Mouse (Mus musculus): ENCODE results near the gene Macc1.
A peak's percentile ranks its signal among the peaks of the same experiment; 100 is the strongest.

Macc1 gene

DNA sequence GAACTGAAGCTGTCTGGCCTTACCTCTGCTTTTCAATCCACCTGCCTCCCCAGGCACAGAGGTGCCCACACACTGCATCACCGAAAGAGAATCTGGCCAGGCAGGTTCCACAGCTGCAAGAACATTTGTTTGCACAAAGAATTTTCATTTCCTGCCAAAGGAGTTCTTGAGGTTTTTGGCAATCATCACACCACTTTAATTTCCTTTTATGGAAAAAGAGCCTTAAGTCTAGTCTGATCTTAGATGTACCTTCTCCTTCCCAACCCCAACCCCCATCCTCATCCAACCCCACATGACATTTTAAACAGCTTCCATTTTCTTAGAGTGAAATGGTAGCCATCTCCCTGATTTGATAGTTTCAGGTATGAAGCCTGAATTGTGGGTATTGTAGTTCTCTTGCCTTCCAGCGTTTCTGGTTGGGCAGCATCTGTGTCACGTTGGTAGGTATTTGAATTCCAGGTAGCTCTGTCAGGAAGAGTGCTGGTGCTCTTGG is 76.2 kb downstream of the Macc1 start:
- DNase-seq: peak; percentile 73

DNA sequence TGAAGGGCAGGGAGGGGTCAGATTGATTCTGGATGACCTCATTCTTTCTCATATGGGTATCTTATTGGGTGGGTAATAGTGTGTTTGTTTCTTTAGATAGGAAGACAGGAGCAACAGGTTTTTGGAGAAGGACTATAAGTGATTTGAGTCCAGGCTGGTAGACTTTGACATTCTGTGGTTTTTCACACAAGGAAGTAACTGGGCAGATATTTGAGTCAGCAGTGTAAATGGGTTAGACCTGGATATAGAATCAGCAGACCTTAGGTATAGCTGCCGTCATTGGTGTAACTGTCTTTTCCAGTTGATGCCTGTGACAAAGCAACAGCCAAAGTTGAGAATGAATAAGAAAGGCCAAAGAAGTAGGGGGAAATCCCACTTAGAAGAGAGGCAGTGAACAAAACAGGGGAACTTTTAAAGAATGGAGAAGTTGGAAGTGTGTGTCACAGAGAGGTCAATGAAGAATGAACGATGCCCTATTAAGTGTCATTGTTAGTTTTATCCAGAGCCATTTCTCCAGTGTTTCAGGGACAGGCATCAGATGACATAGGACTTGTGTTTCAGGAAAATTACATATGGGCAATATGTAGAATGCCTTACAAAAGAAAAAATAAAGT is 84.1 kb downstream of the Macc1 start:
- no peak for DNase-seq

DNA sequence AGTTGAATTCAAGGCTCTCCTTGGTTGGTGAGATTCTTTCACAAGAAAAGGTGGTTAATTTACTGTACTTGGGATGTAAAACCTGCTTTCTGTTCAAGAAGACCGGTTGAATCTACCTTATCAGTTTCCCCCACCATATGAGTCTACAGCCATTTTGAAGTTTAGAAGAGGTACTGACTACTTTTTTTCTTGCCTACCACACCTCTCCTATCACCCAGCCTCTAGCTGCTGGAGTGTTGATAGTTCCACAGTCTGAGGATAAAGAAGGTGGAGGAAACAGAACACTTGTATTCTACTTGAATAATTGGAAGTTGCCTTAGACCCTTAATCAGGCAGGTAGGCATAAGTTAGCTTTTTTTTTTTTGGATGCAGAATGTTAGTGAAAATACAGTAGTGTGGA is 88.2 kb downstream of the Macc1 start:
- DNase-seq: no peak

DNA sequence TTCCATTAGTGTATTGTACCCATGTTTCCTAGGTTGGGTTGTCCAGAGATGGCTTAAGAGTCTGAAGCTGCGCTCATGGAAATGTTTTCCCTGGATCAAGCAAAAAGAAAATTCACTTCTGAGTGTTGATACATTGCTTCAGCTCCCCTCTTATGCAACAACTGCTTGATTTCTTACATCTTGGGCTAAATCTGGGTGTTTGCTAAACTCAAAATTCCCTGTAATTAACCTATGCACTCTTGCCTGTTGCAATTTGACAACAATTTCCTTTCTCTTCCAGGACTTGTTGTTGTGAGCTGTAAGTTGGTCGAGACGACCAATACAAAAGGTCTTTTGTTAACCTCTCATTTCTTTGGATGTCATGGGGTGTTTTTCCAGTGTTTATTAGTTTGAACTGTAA is 88.7 kb downstream of the Macc1 start:
- DNase-seq: peak; percentile 2

DNA sequence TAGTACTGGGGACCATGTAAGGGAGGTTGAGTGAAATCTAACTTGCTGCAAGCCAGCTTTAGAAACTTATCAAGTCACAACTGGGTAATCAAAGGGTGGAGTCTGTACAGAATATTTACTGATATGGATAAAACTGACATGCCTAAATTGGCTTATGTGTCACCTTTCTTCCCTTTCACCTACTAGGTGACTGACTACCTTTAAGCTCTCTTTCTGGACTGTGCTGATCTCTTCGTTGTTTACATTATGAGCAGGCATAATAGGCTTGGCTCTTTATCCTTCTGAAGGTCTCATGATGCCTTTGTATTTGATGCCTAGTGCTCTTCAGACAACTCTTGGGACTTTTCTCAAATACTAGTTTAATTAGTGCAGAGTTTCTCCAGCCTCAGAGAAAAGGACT is 90.7 kb downstream of the Macc1 start:
- no peak for DNase-seq

DNA sequence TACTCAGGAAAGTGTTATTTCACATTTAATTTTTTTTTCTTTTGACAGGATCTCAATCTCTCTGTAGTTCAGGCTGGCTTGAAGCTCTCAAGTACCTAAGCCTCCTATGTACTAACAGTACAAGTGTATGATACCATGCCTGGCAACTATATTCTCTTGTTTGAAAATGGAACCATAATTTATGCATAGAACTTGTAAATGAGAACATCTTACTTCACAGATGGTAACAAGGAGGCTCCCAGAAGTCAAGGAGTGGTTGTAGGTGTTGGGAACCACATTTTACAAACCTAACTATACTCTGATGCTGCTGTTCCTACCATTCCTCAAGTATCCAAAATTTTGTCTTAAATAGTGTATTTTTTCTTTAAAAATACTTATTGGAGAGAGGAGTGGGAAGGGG is 96.5 kb downstream of the Macc1 start:
- no peak for DNase-seq

DNA sequence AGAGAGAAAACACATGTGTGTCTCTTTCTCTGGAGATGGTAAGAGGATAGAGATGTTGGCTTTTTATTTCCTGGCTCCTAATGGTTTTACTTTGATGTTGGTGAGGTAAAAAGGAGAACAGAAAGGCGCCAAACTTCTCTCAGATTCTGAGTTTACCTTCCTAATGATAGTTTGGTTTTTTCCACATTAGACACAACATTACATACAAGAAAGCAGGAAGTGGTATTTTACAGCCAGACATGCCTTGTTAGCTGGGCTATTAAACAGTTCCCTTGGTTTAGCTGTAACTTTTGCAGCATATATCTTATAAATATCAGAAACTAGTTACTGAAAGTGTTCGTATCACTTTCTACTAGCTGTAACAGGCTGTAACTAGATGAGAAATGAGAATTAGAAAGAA is 96.9 kb downstream of the Macc1 start:
- DNase-seq: no peak

DNA sequence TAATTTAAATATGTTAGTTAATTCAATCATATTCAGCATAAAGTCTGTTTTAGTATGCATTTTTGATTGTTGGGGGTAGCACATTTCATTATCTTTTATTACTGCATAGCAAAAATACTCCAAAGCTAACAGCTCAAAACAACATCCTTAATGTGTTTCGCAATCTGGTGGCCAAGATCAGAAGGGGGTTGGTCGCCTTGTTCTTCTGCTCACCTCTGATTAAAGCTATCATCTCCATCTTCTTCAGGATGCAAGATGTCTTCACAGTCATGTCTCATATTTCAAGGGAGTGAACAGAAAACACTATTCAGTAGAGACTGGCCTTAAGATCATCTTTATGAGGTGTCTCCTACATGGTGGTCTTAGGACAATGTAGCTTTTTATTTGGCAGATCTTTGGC is 97.9 kb downstream of the Macc1 start:
- DNase-seq: no peak

DNA sequence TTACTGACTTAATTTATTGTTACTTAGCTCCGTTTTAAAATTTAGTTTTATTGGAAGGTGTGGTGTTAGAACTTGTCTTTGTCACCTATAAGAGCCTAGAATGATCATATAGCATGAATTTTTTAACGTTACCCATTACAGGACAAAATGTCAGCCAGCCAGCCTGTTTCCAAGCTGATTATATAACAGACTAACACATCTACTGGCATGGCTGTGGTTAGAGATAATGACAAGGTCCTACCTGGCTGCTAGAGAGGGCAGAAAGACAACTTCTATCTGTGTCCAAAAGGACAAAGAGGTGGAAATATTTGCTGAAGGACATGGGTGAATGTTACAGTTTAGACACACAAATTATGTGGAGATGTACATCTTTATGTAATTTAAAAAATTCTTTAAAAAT is 101.8 kb downstream of the Macc1 start:
- no peak for DNase-seq

DNA sequence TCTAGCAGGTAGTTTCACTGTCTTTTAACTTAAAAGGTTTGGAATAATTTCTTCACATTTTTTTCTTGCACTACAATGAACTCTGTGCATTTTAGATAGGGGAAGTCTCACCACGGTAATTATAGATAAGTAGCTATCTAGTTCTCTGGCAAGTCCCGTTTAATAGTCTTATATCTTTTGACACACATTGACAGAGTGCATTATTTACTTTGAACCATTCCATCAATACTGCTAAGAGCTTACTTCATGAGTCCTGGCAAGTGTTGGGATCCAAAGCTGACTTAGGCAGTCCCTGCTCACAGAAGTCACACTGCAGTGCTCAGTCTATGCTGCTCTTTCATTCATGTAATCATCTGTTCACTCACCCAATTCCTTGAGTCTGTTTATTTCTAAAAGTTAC is 111.7 kb downstream of the Macc1 start:
- no peak for DNase-seq

DNA sequence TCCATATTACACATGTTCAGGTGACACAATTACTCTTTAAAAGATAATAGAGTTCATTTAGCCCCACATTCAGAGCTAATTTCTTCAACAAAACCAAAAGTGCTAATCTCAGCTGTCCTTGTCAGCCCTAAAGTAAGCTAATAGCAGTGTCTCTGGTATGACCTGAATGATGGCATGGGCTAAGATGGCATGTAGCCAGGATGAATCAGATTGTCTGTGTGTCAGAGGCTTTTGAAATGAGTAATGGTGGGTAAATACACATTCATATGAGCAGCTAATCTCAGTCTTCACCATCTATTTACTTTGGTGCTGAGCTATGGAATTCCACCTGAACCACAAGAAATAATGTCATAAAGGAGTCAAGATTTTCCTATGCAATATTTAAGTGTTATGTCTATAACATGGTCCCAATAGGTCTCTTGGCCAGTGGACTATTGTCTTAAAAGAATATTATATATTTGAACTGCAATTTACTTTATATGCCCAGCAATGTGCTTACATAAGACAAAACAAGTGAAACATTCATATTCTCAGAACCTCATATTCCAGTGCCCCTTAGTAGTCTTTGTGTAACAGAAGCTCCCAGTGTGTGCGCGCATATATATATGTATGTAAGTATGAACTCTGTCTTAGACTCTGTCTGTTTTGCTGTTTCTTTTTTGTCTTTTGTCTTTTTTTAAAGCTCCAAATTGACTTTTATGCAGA is 112.3 kb downstream of the Macc1 start:
- no peak for DNase-seq

DNA sequence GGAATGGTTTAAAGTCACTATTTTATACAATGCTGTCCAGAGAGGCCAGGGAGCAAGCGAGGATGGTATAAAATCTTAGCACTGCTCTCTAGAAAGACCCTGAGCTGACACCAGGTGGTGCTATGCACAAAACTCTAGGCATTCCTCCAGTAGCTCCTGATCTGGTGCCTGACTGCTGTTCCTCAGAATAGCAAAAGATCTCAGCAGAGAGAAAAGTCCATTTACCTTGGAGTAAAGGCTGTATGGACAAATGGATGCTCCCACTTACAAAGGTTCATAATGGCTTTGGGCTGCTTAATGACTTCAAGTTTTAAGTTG is 112.8 kb downstream of the Macc1 start:
- DNase-seq: peak; percentile 42

DNA sequence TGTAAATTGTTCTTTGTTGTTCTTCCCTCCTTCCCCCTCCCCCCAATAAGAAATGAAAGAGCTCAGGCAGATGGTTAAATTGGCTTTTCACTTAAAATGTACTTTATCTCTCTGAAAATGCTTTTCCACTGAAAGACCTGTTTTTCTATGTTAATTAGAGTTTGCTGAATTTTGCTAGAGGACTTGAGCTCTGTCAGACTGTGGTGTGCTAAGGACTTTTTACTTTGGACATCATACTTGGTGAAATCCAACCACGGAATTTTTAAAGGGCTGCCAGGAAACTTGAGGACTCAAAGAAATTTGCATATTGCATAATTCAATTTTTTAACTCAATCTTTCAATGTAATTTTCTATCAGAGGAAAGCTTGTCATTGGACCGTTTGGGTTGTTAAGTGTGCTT is 126.7 kb downstream of the Macc1 start:
- no peak for DNase-seq

DNA sequence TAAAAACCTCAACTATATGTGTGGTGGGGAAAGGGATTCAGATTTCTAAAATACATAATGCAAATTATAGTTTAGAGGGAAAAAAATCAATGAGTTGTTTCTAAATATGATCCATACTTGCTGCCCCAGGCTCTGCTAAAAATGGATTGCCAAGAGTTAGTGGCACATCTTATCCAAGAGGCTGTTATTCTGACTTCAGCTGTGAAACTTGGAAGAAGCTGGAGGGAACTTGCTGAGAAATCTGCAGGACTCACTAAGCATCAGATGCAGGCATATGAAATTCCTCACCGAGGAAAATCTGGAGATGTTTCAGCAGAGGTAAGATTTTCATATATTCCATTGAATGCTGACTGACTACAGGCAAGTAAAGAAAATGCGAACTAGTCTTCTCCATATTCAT is 136.0 kb downstream of the Macc1 start:
- no peak for DNase-seq

DNA sequence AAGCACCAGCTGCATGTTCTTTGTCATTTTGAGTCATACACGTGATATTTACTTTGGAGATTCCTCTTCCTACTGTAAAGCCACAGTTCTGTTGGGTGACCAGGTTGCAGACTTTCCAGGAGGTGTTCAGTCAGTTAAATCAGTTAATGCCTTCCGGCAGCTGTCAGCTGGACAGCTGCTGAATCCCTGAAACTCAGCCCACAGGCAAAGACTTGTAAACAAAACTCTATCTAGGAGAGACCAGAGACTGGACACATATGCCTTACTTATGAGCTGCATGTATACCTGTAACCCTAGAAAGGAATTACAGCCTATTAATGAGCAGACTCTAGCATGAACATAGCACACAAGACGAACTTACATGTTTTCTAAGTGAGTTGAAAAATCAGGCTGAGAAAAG is 137.2 kb downstream of the Macc1 start:
- DNase-seq: no peak

DNA sequence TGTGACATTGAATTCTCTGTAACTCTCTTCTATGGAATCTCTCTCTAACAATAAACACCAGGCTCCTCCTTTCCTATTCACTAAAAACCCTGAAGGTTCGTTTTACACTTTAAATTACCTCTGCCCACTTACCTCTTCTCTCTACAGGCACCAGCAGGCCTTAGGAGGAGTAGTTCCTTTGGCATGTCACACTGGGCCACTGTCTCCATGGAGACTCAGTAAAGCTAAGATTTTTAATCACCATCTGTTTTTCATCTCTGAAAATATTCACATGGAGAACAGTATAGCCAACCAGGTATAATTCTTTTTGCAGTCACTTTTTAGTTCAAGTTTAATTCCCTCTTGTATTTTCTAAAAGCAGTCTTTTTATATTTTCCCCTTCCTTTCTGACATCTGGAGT is 140.0 kb downstream of the Macc1 start:
- DNase-seq: no peak

DNA sequence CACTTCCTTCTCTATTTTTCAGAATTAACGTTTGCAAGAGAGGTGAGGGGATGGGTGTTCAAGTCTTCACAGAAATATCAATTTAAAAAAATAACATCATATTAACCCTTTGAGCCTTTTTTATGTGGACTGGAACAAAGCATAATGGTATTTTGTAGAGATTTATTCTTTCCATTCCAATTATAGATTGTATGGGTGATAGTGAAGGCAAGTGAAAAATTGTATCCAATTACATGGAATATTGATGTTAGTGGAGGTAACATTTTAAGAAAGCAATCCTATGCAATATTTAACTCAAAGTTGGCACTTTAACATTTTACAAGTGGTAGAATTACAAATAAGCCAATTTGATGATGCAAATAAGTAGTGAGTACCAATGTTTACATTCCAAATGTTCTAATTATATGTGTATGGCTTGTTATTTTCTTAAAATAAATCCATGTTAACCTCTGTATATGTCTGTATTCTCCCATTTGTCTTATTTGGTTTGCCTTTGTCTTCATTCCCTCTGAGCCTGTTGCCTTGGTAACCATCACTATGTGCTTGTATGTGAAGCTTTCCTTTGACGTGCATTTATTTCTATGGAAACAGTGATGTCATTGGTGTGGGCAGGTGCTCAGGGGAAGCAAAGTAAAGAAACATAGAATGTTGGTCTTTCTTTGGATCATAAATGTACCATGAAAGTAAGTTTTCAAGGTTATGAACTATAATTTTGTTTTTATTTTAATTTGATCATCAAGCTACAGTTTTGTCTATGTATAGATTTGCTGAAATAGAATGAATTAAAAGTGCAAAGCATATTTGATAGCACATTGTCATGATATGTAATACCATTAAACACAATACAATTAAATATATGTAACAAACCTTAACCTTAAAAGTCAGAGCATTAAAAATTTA is 150.2 kb downstream of the Macc1 start:
- DNase-seq: no peak

DNA sequence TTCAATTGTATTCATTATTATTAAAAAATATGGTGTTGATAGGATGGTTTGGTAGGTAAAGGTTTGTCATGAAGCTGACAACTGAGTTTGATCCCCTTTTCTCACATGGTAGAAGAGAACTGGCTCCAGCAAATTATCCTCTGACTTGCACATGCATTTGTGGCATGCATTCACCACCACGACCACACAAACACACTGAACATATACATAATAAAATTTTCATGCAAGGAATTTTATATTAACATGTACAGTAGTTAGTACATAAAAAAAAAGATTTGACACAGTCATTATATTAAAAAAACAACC is 150.8 kb downstream of the Macc1 start:
- DNase-seq: no peak

DNA sequence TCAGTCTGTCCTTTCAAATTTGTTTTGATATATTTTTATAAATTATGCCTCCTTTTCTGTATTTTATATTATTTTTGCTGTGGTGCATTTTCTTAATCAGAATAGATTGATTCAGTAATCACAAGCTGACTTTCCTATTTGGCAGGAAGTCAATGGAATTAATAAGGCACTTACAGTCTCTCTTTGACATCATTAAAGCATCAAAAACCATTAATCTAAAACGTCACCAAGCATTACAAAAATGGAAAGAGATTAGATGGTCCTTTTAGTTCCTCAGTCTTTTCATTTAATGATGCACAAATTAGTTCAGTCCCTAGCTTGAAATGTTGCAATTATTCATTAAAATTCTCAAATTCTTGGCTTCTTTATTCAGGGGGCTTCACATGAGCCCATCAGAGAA is 153.6 kb downstream of the Macc1 start:
- DNase-seq: no peak

DNA sequence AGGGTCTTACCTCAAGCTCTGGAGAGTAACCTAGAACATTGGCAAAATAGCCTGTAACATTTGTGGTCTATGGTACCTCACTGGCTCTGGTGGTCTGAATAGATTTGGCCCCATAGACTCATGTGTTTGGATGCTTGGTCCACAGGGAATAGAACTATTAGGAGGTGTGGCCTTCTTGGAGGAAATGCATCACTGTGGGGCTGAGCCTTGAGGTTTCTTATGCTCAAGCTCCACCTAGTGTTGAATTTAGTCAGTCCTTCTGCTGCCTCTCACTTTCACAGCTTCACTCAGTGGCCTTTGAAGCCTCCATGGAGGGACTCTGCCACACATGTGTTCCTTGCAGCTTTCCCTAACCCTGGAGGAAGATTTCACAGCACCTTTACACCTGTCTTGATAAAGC is 156.2 kb downstream of the Macc1 start:
- peak; percentile 4 for DNase-seq

DNA sequence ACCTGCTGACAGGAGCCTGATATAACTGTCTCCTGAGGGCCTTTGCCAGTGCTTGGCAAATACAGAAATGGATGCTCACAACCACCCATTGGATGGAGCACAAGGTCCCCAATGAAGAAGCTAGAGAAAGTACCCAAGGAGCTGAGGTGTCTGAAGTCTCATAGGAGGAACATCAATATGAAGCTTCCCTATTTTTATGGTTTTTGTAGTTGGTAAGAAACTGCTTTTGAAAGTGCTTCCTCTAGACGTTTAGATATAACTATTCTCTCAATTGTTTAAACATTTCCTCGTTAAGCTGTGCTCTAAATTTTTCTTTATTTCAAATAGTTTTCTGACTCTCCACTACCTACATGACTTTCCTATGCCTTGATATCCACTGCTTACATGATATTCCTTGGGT is 169.2 kb downstream of the Macc1 start:
- no peak for DNase-seq

DNA sequence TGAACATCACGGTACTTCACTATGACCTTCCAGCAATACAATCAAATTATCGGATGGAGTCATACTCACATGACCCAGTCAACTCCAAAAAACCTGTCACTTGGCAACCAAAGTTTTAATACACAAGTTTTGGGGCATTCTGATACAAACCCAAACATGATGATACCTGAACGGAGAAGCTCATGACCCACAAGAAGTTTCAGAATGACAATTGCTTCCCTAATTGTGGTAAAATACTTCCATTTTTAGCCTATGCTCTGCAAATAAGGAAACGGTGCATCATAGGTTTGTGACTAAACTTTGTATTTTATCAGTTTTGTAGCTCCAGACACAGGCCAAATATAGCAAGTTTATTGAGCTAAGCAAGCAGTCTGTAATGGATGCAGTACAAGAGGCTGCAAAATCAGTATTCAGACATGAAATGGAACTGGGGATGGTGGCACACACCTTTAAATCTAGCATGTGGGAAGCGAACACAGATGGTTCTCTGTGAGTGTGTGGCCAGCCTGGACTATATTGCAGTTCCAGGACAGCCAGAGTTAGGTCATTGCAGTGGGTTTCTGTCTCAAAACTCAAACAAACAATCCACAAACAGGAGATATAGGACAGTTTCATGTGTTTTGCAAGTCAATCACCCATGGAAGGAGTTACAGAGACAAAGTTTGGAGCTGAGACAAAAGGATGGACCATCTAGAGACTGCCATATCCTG is 170.0 kb downstream of the Macc1 start:
- no peak for DNase-seq

DNA sequence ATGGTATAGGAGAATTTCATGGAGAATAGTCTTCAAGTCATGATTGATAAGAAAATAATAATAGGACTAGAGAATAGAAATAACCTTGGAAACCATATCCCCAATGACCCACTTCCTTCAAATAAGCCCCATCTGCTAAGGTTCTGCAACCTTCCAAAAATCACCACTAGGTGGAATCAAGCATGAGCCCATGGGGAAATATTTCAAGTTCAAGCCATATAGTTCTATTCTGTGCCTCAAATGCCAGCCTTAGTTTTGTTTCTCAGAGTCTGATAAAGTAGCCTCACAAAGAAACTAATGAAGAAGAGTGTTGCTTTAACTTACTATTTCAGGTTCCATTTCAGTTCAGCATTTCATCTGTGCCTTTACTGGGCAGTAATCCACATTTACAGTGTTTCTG is 197.1 kb downstream of the Macc1 start:
- no peak for DNase-seq

All from lung, postnatal 14 days (tissue).